Mouse (Mus musculus) heart, adult 2 months (tissue): ENCODE data around the gene Gramd1b. TPM values are rescaled to one million over a fixed set of nuclear protein-coding genes. Genes with fewer than 3 reads are reported as not detected.

ENCODE experiments used
- DNase-seq, 2 experiments: peaks; one replicate each; pipeline ENCODE4 v3.0.0; 2021
- H3K27ac ChIP-seq: fragments of 200-600 bp; 2 replicates; pipeline ENCODE4 v1.8.1; 2022
- H3K27me3 ChIP-seq: fragments of 200-500 bp; 2 replicates; pipeline ENCODE4 v1.6.1; 2012; ENCODE audit warnings: mild to moderate bottlenecking, low read length, inconsistent platforms, mixed read lengths; ENCODE audit not compliant: control insufficient read depth, insufficient read depth
- H3K36me3 ChIP-seq: fragments of 200-500 bp; 2 replicates; pipeline ENCODE4 v1.6.1; 2012; ENCODE audit warnings: low read length, inconsistent platforms; ENCODE audit not compliant: control insufficient read depth, insufficient read depth
- H3K4me1 ChIP-seq: fragments of 200-500 bp; 2 replicates; pipeline ENCODE4 v1.6.1; 2011; ENCODE audit warnings: low read length; ENCODE audit not compliant: control insufficient read depth, insufficient read depth
- H3K4me3 ChIP-seq: fragments of 200-600 bp; 2 replicates; pipeline ENCODE4 v1.8.1; 2022
- H3K79me2 ChIP-seq: fragments of 200-500 bp; replicated peaks from 2 replicates; pipeline ENCODE4 v1.6.1; 2012; ENCODE audit warnings: mild to moderate bottlenecking, inconsistent platforms, low read length, moderate library complexity, mixed read lengths; ENCODE audit not compliant: control insufficient read depth, insufficient read depth
- H3K9ac ChIP-seq: fragments of 200-500 bp; 2 replicates; pipeline ENCODE4 v1.6.1; 2012; ENCODE audit warnings: low read depth, mild to moderate bottlenecking, control low read depth, inconsistent platforms, low read length, mixed read lengths
- CTCF ChIP-seq: fragments of 200-600 bp; IDR thresholded peaks from 2 replicates; pipeline ENCODE4 v1.8.1; 2022; ENCODE audit warnings: antibody characterized with exemption, mild to moderate bottlenecking, moderate library complexity
- EP300 ChIP-seq: fragments of 200-500 bp; IDR thresholded peaks from 2 replicates; pipeline ENCODE4 v1.6.1; 2011; ENCODE audit warnings: low read depth, low read length, control low read depth; ENCODE audit not compliant: insufficient read depth
- POLR2A ChIP-seq: fragments of 200-500 bp; IDR thresholded peaks from 2 replicates; pipeline ENCODE4 v1.6.1; 2011; ENCODE audit warnings: mild to moderate bottlenecking, low read depth, low read length, control low read depth; ENCODE audit not compliant: insufficient read depth
- WGBS: fragments of 180-500 bp; shearing (Covaris S2); methylation state at CpG from one replicate; pipeline ENCODE4 v1.1.7; 2018; 5-methylcytosine and 5-hydroxymethylcytosine counted together
- intact Hi-C: fragments of 180-260 bp; cut with DNase I; formaldehyde crosslinking; loops from one replicate; pipeline ENCODE4 v1.15.1; 2025
- polyA plus RNA-seq: library from polyadenylated mRNA; depleted of rRNA; stranded (reverse); fragments of >200 nt; gene quantifications from 2 replicates; pipeline ENCODE4 v1.2.3, GENCODE M21; 2012
- total RNA-seq, 2 experiments: library from RNA; stranded (reverse); gene quantifications; 2 replicates each; pipeline ENCODE4 v1.2.3; 2021

Gene Gramd1b
- total and polyA plus RNA-seq, 3 experiments: 16.9 to 25.0 (median 17.3) TPM

DNA sequence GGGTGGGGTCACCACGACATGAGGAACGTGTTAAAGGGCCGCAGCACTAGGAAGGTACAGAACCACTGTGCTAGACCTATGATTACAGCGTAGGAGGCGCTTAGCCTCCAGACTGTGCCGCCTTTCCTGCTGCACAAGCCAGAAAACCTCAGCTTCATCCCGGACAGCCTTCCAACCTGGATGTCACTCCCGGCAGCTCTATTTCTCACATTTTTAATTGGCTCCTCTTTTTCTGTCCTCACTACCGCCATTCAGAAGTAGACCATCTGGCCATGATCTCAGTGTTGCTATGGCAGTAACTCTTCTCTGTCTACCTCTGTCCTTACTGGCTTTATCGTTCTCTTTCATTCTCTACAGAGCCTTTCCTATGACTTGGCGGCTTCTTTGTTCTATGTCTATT is 126.5 kb downstream of the Gramd1b start:
- Histone ChIP-seq H3K9ac (no peak overlapping the region), H3K4me1 (peaks cover 1% of the 10 kb centered on the region; the same call in 1 of the 2 replicates), H3K4me3 (no peak overlapping the region), H3K36me3 (no peaks in the 10 kb centered on the region), H3K27me3 (no peaks in the 10 kb centered on the region), H3K79me2 (no peaks in the 10 kb centered on the region), H3K27ac (no peak overlapping the region)
- WGBS: 86% methylated on average over 11 of the region's 11 CpGs
- intact Hi-C loops: no loop called here
- TF ChIP-seq EP300 (no peak), CTCF (no peak), POLR2A (no peak)
- no peak for DNase-seq

DNA sequence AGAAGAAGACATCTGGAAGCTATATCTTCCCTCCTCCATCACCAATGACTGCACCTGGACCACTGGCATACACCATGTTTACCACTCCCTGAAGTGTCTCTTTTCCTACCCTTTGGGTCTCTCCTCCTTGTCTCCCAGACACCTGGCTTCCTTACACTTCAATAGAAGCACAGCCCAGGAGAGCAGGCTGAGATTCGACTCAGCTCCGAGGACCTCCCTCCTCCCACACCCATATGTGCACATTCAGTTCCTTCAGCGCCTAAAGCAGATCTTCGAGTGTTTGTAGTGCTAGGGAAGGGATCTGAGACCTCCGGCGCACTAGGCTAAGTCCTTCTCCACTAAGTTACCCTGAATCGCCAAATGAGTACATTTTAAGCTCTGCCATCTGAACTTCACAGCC is 127.4 kb downstream of the Gramd1b start:
- 77% methylated on average over 7 of the region's 7 CpGs for WGBS
- DNase-seq: no peak

DNA sequence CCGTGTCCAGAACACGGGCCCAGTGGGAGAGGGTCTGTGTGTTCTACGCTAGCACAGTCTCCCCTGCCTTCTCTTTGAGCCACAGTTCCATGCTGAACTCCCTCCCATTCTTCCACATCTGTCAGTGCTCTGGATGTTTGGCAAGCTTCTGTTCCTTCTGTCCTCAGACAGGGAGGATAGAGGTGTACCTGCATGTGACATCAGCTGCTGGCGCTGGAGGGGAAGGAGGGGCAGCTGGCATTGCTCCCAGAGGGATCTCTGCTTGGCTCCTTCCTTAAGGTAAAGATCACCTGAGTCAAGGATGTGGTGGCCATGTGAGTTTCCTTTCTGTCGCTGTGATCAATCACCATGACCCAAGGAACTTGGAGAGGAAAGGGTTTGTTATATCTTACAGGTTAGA is 129.4 kb downstream of the Gramd1b start:
- Histone ChIP-seq H3K27me3 (no peaks in the 10 kb centered on the region), H3K79me2 (no peaks in the 10 kb centered on the region), H3K36me3 (no peaks in the 10 kb centered on the region), H3K4me1 (peaks cover 1% of the 10 kb centered on the region; the same call in 1 of the 2 replicates), H3K9ac (no peak overlapping the region), H3K27ac (no peak overlapping the region), H3K4me3 (no peak overlapping the region)
- intact Hi-C loops: no loop called here
- whole genome bisulfite sequencing: 89% methylated on average over 5 of the region's 5 CpGs
- no peak for DNase-seq
- TF ChIP-seq CTCF (no peak), POLR2A (no peak), EP300 (no peak)

More for the DNA sequence above, 127.4 kb downstream of the Gramd1b start:
- intact Hi-C loops: no loop called here
- no peak for TF ChIP-seq POLR2A
- no peak for TF ChIP-seq CTCF
- no peak for TF ChIP-seq EP300
- no peak overlapping the region for H3K4me3 ChIP-seq
- no peak overlapping the region for H3K9ac ChIP-seq
- H3K4me1 ChIP-seq: peaks cover 1% of the 10 kb centered on the region; the same call in 1 of the 2 replicates
- no peaks in the 10 kb centered on the region for H3K79me2 ChIP-seq
- no peaks in the 10 kb centered on the region for H3K36me3 ChIP-seq
- H3K27ac ChIP-seq: no peak overlapping the region
- H3K27me3 ChIP-seq: no peaks in the 10 kb centered on the region

DNA sequence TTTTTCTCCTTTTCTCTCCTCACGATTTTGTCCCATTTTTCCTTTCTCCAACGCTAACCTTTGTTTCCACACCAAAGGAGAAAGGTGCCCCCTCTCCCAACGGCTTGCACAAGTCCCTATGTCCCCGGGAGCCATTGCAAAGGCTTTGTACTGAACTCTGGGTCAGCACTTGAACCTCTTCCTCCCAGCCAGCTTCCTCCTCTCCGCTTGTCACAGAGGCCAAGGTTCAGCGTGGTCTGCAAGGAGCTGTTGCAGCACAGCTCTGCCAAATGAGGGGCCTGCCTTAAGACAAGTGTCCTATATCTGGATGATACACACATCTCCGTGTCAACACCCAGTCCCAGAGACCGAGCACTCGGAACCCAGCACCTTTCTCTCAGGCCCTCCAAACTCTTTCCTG is 130.3 kb downstream of the Gramd1b start:
- H3K4me3 ChIP-seq: no peak overlapping the region
- 58% methylated on average over 9 of the region's 9 CpGs for WGBS
- H3K79me2 ChIP-seq: no peaks in the 10 kb centered on the region
- H3K36me3 ChIP-seq: no peaks in the 10 kb centered on the region
- no peak overlapping the region for H3K27ac ChIP-seq
- no peak for TF ChIP-seq CTCF
- TF ChIP-seq POLR2A: no peak
- TF ChIP-seq EP300: no peak
- peaks cover 1% of the 10 kb centered on the region; the same call in 1 of the 2 replicates for H3K4me1 ChIP-seq
- no peaks in the 10 kb centered on the region for H3K27me3 ChIP-seq
- no peak for DNase-seq
- intact Hi-C loops: no loop called here
- no peak overlapping the region for H3K9ac ChIP-seq

DNA sequence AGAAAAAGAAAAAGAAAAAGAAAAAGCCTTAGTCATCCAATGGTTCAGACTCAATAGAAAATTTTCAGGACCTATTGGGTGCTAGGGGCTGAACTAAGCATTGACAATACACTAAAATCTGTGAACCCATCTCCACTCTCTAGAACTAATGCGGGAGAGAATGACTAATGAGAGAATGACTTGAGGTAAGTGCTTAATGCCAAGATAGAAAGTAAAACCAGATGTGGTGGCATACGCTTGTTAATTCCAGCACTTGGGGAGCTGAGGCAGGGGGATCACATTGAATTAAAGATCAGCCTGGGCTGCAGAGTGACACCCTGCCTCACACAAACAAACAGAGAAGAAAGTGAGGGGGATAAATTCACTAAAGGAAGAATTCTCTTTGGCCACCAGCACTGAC is 131.0 kb downstream of the Gramd1b start:
- 86% methylated on average over 2 of the region's 2 CpGs for WGBS
- Histone ChIP-seq H3K79me2 (no peaks in the 10 kb centered on the region), H3K9ac (no peak overlapping the region), H3K27ac (no peak overlapping the region), H3K36me3 (no peaks in the 10 kb centered on the region), H3K27me3 (no peaks in the 10 kb centered on the region), H3K4me1 (no peaks in the 10 kb centered on the region), H3K4me3 (no peak overlapping the region)
- TF ChIP-seq POLR2A (no peak), CTCF (no peak), EP300 (no peak)
- intact Hi-C loops: no loop called here
- DNase-seq: no peak

DNA sequence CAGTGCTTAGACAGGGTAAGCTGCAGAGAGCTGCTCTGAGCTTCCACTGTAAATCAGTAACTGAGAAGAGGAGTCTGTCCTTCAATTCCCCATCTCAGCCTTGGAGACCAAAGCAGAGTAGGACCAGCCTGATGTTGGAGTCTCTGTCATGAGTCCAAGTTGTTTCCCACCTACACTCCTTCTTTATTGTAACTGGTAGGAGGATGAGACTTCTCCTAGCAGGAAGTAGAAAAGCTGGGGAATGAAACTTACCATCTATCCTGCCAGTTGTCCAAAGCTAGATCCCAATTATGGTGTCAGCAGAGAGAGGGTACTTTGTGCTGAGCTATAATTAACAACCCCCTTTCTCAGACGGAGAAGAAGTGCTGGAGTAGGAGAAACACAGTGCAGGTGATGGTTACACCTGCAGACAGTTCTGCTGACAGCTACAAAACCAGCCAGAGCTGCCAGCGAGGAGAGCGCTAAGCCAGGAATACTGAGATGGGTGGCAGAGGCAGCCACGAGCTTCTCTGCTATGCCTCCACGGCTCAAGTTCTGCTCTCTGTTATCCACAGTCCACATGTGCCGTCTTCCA is 131.7 kb downstream of the Gramd1b start:
- intact Hi-C loops: no loop called here
- Histone ChIP-seq H3K4me1 (no peaks in the 10 kb centered on the region), H3K27me3 (no peaks in the 10 kb centered on the region), H3K4me3 (no peak overlapping the region), H3K36me3 (no peaks in the 10 kb centered on the region), H3K79me2 (no peaks in the 10 kb centered on the region), H3K9ac (no peak overlapping the region), H3K27ac (no peak overlapping the region)
- TF ChIP-seq POLR2A (no peak), CTCF (no peak), EP300 (no peak)
- no peak for DNase-seq
- WGBS: 74% methylated on average over 6 of the region's 6 CpGs
